Mouse (Mus musculus): Measurements from ENCODE around the gene Mrpl57.

The Mrpl57 gene

DNA sequence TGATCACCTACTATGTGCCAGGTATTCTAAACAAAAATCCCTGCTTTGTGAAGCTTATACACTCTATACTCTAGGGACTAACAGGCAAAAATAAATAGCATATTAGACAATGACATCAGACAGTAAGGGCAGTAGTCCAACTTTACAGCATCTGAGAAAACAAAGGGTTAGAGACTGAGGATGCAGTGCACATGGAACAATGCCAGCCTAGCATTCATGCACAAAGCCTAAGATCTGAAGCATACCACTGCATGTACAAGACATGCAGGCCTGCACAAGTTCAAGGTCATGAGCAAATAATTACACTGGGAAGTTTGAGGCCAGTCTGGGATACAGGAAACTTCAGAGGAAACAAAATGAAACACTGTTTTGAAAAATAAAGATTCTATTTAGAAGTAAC lies 33.5 kb downstream of the Mrpl57 start:
- DNase-seq (ENCODE audit: low spot score in 2 of 2) = no peak

- DNase-seq (ENCODE audit: low spot score in 2 of 2) = no peak
Measured at GRCm38 (mm10) chr14:57861987-57862412, 36.0 kb downstream of the Mrpl57 start.

GRCm38 (mm10) chr14:57863129-57863528 lies 37.1 kb downstream of the Mrpl57 start:
- no peak for DNase-seq (ENCODE audit: low spot score in 2 of 2)

DNA sequence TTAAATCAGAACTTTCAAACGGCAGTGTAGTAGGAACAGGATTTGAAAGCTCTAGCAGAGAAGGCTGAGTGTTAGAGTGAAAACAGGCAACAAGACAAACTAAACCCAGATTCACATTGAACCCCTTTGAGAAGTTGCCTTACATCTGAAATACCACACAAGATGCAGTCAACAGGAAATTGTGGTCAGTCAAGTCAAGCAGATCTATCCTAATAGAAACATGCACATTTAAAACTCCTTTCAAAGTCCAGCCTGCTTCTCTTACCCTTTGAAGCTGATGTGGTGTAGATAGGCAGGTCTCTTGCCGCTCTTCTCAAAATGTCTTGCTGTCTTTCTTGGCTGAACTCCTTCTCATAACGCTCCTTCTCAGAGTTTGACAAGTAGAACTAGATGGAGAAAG lies 39.2 kb downstream of the Mrpl57 start:
- no peak for DNase-seq (ENCODE audit: low spot score in 2 of 2)

DNA sequence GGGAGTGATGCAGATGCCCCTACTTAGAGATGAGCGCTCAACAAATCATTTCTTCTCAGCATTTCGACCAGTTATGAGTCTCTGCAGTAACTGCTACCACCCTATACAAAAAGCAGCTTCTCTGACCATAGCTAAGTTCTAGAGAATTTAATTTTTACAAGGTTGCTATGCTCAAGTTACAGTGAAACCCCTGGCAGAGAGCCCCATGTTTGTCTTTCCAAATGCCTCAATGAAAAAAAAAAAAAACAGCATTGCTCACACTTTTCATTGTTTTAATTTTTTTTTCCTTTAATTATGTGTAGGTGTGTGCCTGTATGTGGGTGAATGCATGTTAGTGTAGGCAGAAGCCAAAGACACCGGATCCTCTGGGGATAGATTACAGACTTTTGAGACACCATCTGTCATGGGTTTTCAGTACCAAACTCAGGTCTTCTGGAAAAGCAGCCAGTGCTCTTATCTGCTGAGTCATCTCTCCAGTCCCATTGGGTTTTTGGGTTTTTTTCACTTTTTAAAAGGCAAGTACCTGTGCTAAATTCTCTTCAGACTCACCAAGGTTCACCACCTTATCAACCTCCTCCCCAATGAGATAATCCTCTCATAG lies 40.7 kb downstream of the Mrpl57 start:
- no peak for DNase-seq (ENCODE audit: low spot score in 2 of 2)

GRCm38 (mm10) chr14:57877921-57878320 lies 51.9 kb downstream of the Mrpl57 start:
- no peak for DNase-seq (ENCODE audit: low spot score in 2 of 2)
